Mouse (Mus musculus) common myeloid progenitor, adult 5-6 weeks (primary cell): Measurements from ENCODE around the gene Olfr642. TPM values are rescaled to one million over a fixed set of nuclear protein-coding genes. Genes with fewer than 3 reads are reported as not detected.
A peak's percentile ranks its signal among the peaks of the same experiment; 100 is the strongest.

Experiments
- ATAC-seq: replicated peaks from 2 replicates; pipeline ENCODE4 v1.8.0; 2016; ENCODE audit warnings: low read depth, mild to moderate bottlenecking, moderate TSS enrichment, inconsistent platforms; ENCODE audit not compliant: poor library complexity, severe bottlenecking
- total RNA-seq: library from RNA; stranded (forward); fragments of 200-1000, 187-1606 nt; gene quantifications from 2 replicates; pipeline ENCODE4 v1.2.3, GENCODE M21; 2017

Gene Olfr642
- total RNA-seq = not detected in 2 replicates

DNA sequence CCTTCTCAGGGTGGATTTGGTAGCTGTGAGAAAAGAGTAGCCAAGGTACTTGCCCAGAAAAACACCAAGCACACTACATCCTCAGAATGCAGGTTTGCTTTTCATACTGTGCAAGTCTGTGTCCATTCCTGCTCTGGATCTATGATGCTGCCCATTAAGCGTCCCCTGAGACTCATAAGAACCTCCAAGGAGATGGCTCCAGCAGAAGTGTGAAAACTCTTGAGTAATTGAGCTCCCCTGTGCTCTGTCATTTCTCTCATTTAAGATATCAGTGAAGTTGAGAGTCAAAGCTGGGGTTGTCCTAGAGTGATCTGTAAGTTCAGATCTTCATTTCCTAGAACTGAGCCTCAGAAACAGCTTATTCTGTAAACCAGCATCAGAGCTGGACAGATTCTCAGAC is at the start of gene Olfr642:
Gene Olfr642, minus strand, starts transcription at position 101 of the 400 bp plus-strand sequence.
- no peak for ATAC-seq

DNA sequence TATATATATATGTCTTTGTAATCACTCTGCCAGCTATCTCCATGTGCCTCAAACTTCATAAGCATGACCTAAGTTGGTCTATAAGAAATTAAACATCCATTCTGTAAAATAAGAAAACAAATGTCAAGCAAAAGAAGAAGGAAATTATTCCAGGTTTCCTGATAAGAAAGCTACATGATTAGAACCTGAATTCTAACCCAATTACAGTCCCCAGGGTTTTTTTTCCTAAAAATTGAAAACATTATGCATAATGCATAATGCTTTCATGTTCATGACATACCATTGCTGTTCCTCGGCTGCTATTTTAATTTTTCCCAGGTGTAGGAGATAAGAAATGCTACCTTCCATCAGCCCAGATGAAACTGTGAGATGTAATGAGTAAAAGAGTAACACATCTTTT is 32.9 kb upstream of the Olfr642 start, which contains the start of gene Olfr645:
Gene Olfr645, minus strand, starts transcription at position 101 of the 400 bp plus-strand sequence.
- ATAC-seq = no peak

GRCm38 (mm10) chr7:104071769-104072168 is 19.3 kb upstream of the Olfr642 start, which contains the start of gene Olfr644:
Gene Olfr644, minus strand, starts transcription at chr7:104071869.
- ATAC-seq = no peak

- no peak for ATAC-seq
Observed at GRCm38 (mm10) chr7:104061345-104061744, 8.9 kb upstream of the Olfr642 start, which contains the start of gene 4930516K23Rik. Gene 4930516K23Rik, minus strand, starts transcription at chr7:104061445.

GRCm38 (mm10) chr7:104059215-104059614 is 6.7 kb upstream of the Olfr642 start:
- ATAC-seq = peak; percentile 82

- peak; percentile 68 for ATAC-seq
Observed at GRCm38 (mm10) chr7:104050745-104051144, 1.7 kb downstream of the Olfr642 start.

DNA sequence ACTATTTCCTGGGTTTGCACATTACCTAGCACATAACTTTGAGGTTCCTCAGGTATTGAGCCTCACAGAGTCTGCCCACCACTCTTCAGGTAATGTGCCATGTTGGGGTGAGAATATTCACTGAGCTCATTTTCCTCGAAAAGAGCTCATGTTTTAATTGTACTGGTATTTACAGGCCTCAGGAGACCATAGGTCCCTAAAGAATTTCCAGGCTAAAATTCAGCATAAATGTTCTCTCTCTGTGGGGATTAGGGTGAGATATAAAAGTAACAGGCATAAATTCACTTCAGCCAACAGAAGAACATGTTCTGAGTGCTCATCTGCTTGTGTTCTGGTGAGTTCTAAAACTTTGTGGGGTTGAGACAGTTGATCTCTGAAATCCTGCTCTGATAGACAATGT is 17.3 kb downstream of the Olfr642 start, which contains the start of gene Olfr641:
Gene Olfr641, plus strand, starts transcription at position 301 of the 400 bp plus-strand sequence.
- no peak for ATAC-seq

DNA sequence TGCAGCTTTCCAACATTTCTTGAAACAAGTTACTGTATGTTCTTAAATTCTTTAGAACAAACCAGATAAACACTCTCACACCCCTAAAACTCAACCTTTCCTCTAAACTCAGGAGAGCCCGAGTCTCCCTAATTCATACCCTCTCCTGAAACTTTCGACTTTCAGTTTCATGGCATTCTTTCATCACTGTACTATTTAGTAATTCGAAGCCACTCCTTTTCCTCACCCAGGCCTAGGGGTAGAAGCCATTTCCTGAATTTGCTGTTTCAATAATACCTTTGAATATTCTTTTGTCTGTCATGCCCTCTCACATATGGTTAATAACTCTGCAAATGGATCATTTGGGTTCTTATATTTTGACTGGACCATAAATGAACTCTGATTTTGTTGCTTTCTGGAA is 25.5 kb downstream of the Olfr642 start:
- ATAC-seq = no peak

DNA sequence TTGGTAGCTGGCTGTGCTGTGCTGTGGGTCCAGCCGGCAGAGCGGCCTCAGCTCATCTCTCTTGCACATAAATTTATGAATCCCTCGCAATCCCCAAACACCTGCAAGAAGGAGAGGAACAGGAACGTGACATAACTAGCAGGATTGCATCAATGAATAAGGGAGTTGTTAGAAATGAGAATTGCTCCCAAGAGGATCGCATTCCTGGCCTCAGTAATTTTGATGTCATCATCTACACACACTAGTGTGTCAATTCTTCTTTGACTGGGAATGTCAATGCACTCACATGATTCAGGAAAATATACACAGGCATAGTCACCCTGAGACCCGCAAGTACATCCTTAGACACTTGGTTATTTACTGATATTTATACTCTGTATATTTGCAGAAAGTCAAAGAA is 27.0 kb downstream of the Olfr642 start, which contains the start of gene Olfr640:
Gene Olfr640, minus strand, starts transcription at position 101 of the 400 bp plus-strand sequence.
- ATAC-seq = no peak

- peak; percentile 72 for ATAC-seq
Observed at GRCm38 (mm10) chr7:104021651-104022050, 30.8 kb downstream of the Olfr642 start.

- no peak for ATAC-seq
Observed at GRCm38 (mm10) chr7:104018953-104019352, 33.5 kb downstream of the Olfr642 start.

DNA sequence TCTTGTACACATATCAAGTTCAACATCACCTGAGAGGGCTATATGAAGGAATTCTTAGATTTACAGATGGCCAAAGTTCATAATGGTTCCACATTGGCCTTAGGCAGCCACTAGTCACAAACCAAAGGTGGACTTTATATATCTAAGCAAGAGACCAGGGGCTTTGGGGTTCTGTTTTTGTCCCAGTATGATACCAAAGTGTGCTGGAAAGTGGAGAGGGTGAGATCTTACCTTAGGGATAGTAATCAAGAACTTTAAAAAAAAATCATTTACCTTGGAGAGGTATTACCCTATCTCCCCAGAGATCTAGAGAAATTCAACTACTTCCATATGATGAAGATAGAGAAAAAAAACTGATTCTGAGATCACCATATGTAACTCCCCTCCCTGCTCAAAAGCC is 35.3 kb downstream of the Olfr642 start, which contains the start of gene Olfr639:
Gene Olfr639, minus strand, starts transcription at position 101 of the 400 bp plus-strand sequence.
- no peak for ATAC-seq

- ATAC-seq = 0 out of 2 replicates have a peak, but pooled peaks have one; percentile 45
Observed at GRCm38 (mm10) chr7:103999124-103999523, 53.3 kb downstream of the Olfr642 start.

- no peak for ATAC-seq
Observed at GRCm38 (mm10) chr7:103998446-103998845, 54.0 kb downstream of the Olfr642 start, which contains the start of gene Olfr638. Gene Olfr638, plus strand, starts transcription at chr7:103998746.

Other genes starting within 250 kb of the Olfr642 start
- 13.0 and 18.6 TPM in 2 replicates for gene Hbb-bt, start 238.7 kb downstream of the Olfr642 start, total RNA-seq
- gene Hbb-bs, start 224.6 kb downstream of the Olfr642 start, total RNA-seq = 16.6 and 33.2 TPM in 2 replicates
- not detected in 2 replicates for gene Hbb-bh2, start 212.1 kb downstream of the Olfr642 start, total RNA-seq
- gene Hbb-bh1, start 209.5 kb downstream of the Olfr642 start, total RNA-seq = not detected in 2 replicates
- gene Hbb-y, start 199.4 kb downstream of the Olfr642 start, total RNA-seq = 2.9 TPM in 1 of 2 replicates, not detected in the other
- gene Olfr66, start 166.4 kb downstream of the Olfr642 start, total RNA-seq = not detected in 2 replicates
- gene Olfr64, start 158.2 kb downstream of the Olfr642 start, total RNA-seq = not detected in 2 replicates
- gene Olfr65, start 149.2 kb downstream of the Olfr642 start, total RNA-seq = not detected in 2 replicates
- gene Olfr631, start 123.8 kb downstream of the Olfr642 start, total RNA-seq = not detected in 2 replicates
- gene Olfr632, start 118.3 kb downstream of the Olfr642 start, total RNA-seq = not detected in 2 replicates
- gene Olfr633, start 108.2 kb downstream of the Olfr642 start, total RNA-seq = not detected in 2 replicates
- not detected in 2 replicates for gene Olfr635, start 81.5 kb downstream of the Olfr642 start, total RNA-seq
- gene Olfr638, start 53.9 kb downstream of the Olfr642 start, total RNA-seq = not detected in 2 replicates
- gene Olfr639, start 35.4 kb downstream of the Olfr642 start, total RNA-seq = not detected in 2 replicates
- not detected in 2 replicates for gene Olfr640, start 27.1 kb downstream of the Olfr642 start, total RNA-seq
- not detected in 2 replicates for gene Olfr641, start 17.2 kb downstream of the Olfr642 start, total RNA-seq
- gene 4930516K23Rik, start 8.8 kb upstream of the Olfr642 start, total RNA-seq = not detected in 2 replicates
- gene Olfr644, start 19.2 kb upstream of the Olfr642 start, total RNA-seq = not detected in 2 replicates
- gene Olfr645, start 32.8 kb upstream of the Olfr642 start, total RNA-seq = not detected in 2 replicates
- not detected in 2 replicates for gene Olfr646, start 52.2 kb upstream of the Olfr642 start, total RNA-seq
- gene Ubqln5, start 77.2 kb upstream of the Olfr642 start, total RNA-seq = not detected in 2 replicates
- not detected in 2 replicates for gene Olfr643, start 84.7 kb upstream of the Olfr642 start, total RNA-seq
- not detected in 2 replicates for gene Ubqln3, start 90.6 kb upstream of the Olfr642 start, total RNA-seq
- 0.05 TPM in 1 of 2 replicates, not detected in the other for gene Ubqlnl, start 97.9 kb upstream of the Olfr642 start, total RNA-seq
- not detected in 2 replicates for gene Olfm5, start 112.2 kb upstream of the Olfr642 start, total RNA-seq
- not detected in 2 replicates for gene Olfr648, start 130.7 kb upstream of the Olfr642 start, total RNA-seq
- not detected in 2 replicates for gene Olfr649, start 143.3 kb upstream of the Olfr642 start, total RNA-seq
- gene Trim6, start 166.1 kb upstream of the Olfr642 start, total RNA-seq = 3.0 and 3.2 TPM in 2 replicates
- 23.9 and 26.9 TPM in 2 replicates for gene Trim34a, start 191.8 kb upstream of the Olfr642 start, total RNA-seq
- 6.3 and 8.4 TPM in 2 replicates for gene Trim5, start 235.4 kb upstream of the Olfr642 start, total RNA-seq